Mouse (Mus musculus): ENCODE measurements around the gene Olfr1330. TPM values are rescaled to one million over a fixed set of nuclear protein-coding genes. Genes with fewer than 3 reads are reported as not detected.
"Not testable (repeated sequence)": the region's sequence is repeated elsewhere in the genome, so short reads cannot be mapped to it uniquely, and the experiment has no call there.

Olfr1330 gene
- not detected in 2 replicates for polyA plus RNA-seq (2015; fragmentation: Nextera tagmentation; extraction: Ambion mirVana)

DNA sequence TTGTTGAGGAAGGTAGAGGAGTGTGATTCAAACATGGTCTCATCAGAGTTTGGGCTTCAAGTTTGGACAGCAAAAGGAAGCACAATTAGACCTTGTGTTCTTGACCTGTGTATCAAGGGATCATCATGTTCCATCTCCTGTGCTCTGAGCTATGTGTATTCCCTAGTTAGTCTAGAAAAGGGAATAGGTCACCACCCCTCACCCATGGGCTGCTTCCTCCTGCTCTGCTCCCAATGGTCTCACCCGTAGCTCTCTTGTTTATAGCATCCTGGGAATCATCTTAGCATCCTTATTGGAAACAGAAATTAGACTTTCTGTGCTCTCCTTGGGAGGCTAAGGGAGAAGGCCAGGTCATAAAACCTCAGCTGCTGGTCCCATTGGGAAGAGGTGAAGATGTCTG is at the start of gene Olfr1330:
Gene Olfr1330, plus strand, starts transcription at position 301 of the 400 bp plus-strand sequence.
- WGBS, result 69% methylated on average over 1 of the region's 1 CpGs
- no peak for ATAC-seq (ENCODE audit: low FRiP score, low read depth)

DNA sequence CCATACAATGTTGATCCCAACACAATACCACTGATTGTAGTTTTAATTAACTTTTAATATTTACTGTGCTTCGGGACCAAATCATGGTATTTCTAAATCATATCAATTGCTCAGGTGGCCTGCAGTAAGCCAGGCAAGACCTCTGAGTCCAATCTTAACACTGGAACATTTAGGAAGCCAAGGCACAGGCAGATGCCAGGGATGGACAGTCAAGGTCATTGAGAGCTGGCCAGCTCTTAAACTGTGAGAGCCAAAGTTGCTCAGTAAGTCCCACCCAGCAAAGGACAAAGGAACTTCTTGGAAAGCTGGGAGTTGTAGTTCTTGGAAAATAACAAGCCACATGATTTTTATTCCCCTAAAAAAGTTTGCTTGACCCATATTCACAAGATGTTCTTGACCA is 26.6 kb upstream of the Olfr1330 start:
- no peak overlapping the region for H3K4me3 ChIP-seq
- H3K27me3 ChIP-seq, result no peaks in the 10 kb centered on the region
- no peaks in the 10 kb centered on the region for H3K9me3 ChIP-seq
- no peaks in the 10 kb centered on the region for H3K36me3 ChIP-seq
- WGBS, result 79% methylated on average over 1 of the region's 1 CpGs
- no peak for ATAC-seq (ENCODE audit: low FRiP score, low read depth)
- H3K27ac ChIP-seq, result no peak overlapping the region
- no peaks in the 10 kb centered on the region for H3K4me1 ChIP-seq
- H3K9ac ChIP-seq, result no peak overlapping the region
- H3K4me2 ChIP-seq (replicated peaks), result no peak overlapping the region

More for the DNA sequence above, at the start of gene Olfr1330:
- Histone ChIP-seq H3K9ac (no peak within 1 kb of the TSS), H3K4me1 (no peaks in the 10 kb centered on the region), H3K4me3 (no peak within 1 kb of the TSS), H3K36me3 (no peaks in the 10 kb centered on the region), H3K27ac (no peak within 1 kb of the TSS), H3K9me3 (no peaks in the 10 kb centered on the region), H3K27me3 (no peaks in the 10 kb centered on the region), H3K4me2 (replicated peaks) (no peak within 1 kb of the TSS)

DNA sequence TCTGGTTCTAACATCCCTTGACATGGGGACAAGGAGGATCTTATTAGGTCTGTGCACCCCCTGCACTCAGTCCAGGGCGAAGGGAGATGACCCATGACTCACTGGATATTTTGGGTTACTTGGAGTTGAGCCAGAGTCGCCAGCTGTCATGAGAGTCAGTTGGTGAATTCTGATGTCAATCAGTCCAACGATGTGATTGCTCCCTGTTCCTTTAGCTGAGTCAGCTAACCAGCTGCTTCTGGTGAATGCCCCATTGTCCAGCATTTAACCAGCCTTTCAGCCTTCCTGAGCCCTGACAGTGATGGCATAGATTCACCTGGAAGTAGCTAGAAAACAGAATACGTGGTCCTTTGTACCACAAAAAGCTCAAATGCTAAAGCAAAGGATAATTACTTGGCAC is 25.7 kb upstream of the Olfr1330 start:
- Histone ChIP-seq H3K9ac (no peak overlapping the region), H3K27me3 (no peaks in the 10 kb centered on the region), H3K9me3 (no peaks in the 10 kb centered on the region), H3K4me3 (no peak overlapping the region), H3K36me3 (no peaks in the 10 kb centered on the region), H3K4me1 (no peaks in the 10 kb centered on the region), H3K4me2 (replicated peaks) (no peak overlapping the region), H3K27ac (no peak overlapping the region)
- ATAC-seq (ENCODE audit: low FRiP score, low read depth), result no peak
- WGBS, result 70% methylated on average over 4 of the region's 4 CpGs

DNA sequence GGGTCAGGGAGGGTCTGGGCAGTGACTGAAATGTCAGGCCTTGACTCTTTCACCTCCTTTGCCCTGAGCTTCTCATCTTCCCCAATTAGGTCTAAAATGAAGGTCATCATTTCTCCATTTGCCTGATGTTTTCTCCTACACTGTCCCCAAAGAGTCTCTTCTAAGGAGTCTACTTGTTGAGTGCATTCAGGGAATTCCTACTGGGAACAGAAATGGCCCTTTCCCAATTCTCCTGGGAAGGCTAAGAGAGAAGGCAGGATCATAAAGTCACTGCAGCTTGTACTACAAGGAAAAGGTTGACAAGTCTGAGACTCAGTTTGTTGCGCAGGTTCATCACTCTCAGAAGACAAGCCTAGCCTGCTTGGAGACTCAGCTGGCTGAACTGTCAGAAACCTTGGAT is 24.0 kb upstream of the Olfr1330 start, which contains the start of gene Olfr1331:
Gene Olfr1331, plus strand, starts transcription at position 301 of the 400 bp plus-strand sequence.
- H3K4me3 ChIP-seq, result no peak within 1 kb of the TSS
- H3K4me1 ChIP-seq, result no peaks in the 10 kb centered on the region
- H3K4me2 ChIP-seq (replicated peaks), result no peak within 1 kb of the TSS
- 89% methylated on average over 1 of the region's 1 CpGs for WGBS
- no peak for ATAC-seq (ENCODE audit: low FRiP score, low read depth)
- no peaks in the 10 kb centered on the region for H3K27me3 ChIP-seq
- H3K9me3 ChIP-seq, result no peaks in the 10 kb centered on the region
- no peak within 1 kb of the TSS for H3K27ac ChIP-seq
- H3K9ac ChIP-seq, result no peak within 1 kb of the TSS
- H3K36me3 ChIP-seq, result no peaks in the 10 kb centered on the region

DNA sequence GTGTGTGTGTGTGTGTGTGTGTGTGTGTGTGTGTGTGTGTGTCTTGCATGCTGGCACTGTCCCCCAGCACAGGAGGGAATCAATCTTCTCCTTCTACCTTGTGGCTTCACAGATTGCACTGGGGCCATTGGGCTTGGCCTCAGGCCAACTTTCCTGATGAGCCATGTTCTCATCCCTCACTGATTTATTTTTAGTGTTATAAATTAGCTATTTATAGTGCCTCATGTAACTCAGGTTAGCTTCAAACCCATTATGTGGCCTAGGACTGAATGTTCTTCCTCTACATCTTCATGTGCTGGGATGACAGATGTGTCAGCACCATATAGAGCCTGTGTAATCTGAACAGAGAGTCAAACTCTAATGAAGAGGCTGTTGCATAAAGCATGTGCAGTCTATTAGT is 20.8 kb upstream of the Olfr1330 start:
- no peaks in the 10 kb centered on the region for H3K9me3 ChIP-seq
- no peaks in the 10 kb centered on the region for H3K4me1 ChIP-seq
- no peaks in the 10 kb centered on the region for H3K36me3 ChIP-seq
- H3K4me3 ChIP-seq, result no peak overlapping the region
- no peaks in the 10 kb centered on the region for H3K27me3 ChIP-seq
- no peak overlapping the region for H3K9ac ChIP-seq
- no peak overlapping the region for H3K27ac ChIP-seq
- no peak overlapping the region for H3K4me2 ChIP-seq (replicated peaks)
- ATAC-seq (ENCODE audit: low FRiP score, low read depth), result no peak

DNA sequence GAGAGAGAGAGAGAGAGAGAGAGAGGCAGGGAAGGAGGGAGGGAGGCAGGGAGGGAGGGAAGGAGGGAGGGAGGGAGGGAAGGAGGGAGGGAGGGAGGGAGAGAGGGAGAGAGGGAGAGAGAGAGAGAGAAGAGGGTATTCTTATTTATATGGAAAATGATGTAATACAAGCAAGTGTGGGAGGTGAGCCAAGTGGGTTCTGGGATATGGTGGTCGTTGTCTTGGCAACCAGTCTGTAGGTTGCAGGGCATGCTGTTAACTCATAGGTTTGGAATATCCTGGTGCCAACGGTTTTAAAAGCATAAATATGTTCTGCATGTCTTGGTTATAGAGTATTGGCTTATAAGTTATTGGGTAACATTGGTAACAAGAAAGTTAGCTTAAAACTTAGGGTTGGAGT is 13.6 kb downstream of the Olfr1330 start:
- no peak for ATAC-seq (ENCODE audit: low FRiP score, low read depth)
- H3K4me1 ChIP-seq, result no peaks in the 10 kb centered on the region
- H3K9me3 ChIP-seq, result no peaks in the 10 kb centered on the region
- H3K4me2 ChIP-seq (replicated peaks), result no peak overlapping the region
- no peak overlapping the region for H3K27ac ChIP-seq
- H3K27me3 ChIP-seq, result no peaks in the 10 kb centered on the region
- 57% methylated on average over 2 of the region's 2 CpGs for WGBS
- H3K36me3 ChIP-seq, result no peaks in the 10 kb centered on the region
- H3K4me3 ChIP-seq, result no peak overlapping the region
- no peak overlapping the region for H3K9ac ChIP-seq

DNA sequence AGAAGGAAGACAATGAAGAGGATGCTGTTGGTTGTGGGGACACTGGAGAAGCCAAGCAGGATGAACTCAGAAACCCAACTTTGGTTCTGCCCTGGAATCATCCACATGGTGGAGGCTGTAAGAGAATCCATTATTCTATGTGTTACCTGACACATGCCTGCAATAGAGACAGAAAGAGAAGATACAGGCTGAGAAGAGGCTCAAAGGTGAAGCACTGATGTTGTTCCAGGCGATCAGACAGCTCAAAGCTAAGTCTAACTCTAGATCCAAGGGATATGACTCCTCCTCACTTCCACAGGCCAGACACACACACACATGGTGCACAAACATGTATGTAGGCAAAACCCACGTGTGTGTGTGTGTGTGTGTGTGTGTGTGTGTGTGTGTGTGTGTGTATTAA is 29.0 kb downstream of the Olfr1330 start, which contains the start of gene Olfr1329:
Gene Olfr1329, minus strand, starts transcription at position 101 of the 400 bp plus-strand sequence.
- not testable (repeated sequence) for H3K9me3 ChIP-seq; H3K27me3 ChIP-seq; H3K27ac ChIP-seq; H3K4me3 ChIP-seq; H3K4me1 ChIP-seq; H3K9ac ChIP-seq; H3K4me2 ChIP-seq (replicated peaks); ATAC-seq (ENCODE audit: low FRiP score, low read depth); H3K36me3 ChIP-seq
- WGBS, result 64% methylated on average over 2 of the region's 2 CpGs

DNA sequence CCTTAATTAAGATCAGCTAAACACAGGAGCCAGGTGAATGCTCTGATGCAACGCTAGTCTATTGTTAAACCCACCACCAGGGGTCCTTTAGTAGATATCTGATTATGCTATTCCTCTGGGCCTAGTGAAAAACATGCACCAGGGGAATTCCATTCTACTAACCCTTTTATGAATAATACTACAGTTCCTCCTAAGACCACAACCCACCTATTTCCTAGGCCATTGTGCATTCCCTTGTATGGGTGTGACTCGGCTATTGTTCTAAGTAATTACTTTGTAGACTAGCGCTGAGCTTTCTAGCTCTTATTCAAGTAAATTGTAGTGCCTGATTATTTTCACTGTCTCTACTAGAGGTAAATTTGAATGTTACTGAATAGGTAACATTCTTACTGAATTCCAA is 42.9 kb downstream of the Olfr1330 start:
- ATAC-seq (ENCODE audit: low FRiP score, low read depth); H3K4me3 ChIP-seq; H3K4me1 ChIP-seq; H3K27ac ChIP-seq; H3K9me3 ChIP-seq; H3K9ac ChIP-seq; H3K4me2 ChIP-seq (replicated peaks); H3K27me3 ChIP-seq; H3K36me3 ChIP-seq: not testable (repeated sequence)
- 76% methylated on average over 3 of the region's 3 CpGs for WGBS

DNA sequence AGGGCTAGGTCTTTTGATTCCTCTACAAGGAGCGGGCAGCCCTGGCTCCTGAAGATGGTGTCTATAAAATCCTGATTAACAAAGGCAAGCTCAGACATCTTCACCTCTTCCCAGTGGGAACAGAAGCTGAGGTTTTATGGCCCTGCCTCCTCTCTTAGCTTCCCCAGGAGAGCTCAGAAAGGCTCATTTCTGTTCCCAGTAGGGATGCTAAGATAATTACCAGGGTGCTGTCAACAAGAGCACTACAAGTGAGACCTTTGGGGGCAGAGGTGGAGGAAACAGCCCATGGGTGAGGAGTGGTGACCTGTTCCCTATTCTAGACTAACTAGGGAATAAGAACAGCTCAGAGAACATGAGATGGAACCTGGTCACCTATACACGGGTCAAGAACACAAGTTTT is 50.1 kb downstream of the Olfr1330 start, which contains the start of gene Olfr1328:
Gene Olfr1328, minus strand, starts transcription at position 101 of the 400 bp plus-strand sequence.
- 64% methylated on average over 2 of the region's 2 CpGs for WGBS
- H3K27ac ChIP-seq, result no peak within 1 kb of the TSS

More for the DNA sequence above, 50.1 kb downstream of the Olfr1330 start, which contains the start of gene Olfr1328:
- H3K9me3 ChIP-seq, result no peaks in the 10 kb centered on the region
- no peaks in the 10 kb centered on the region for H3K27me3 ChIP-seq
- no peak within 1 kb of the TSS for H3K9ac ChIP-seq
- H3K36me3 ChIP-seq, result no peaks in the 10 kb centered on the region
- ATAC-seq (ENCODE audit: low FRiP score, low read depth), result no peak
- H3K4me2 ChIP-seq (replicated peaks), result no peak within 1 kb of the TSS
- H3K4me1 ChIP-seq, result no peaks in the 10 kb centered on the region
- H3K4me3 ChIP-seq, result no peak within 1 kb of the TSS

Other genes starting within 250 kb of the Olfr1330 start
- gene Olfr62, start 229.6 kb upstream of the Olfr1330 start, polyA plus RNA-seq (2015; fragmentation: Nextera tagmentation; extraction: Ambion mirVana), result not detected in 2 replicates
- gene Olfr1342, start 195.8 kb upstream of the Olfr1330 start, polyA plus RNA-seq (2015; fragmentation: Nextera tagmentation; extraction: Ambion mirVana), result 0.11 and 0.14 TPM in 2 replicates
- gene Olfr1341, start 185.1 kb upstream of the Olfr1330 start, polyA plus RNA-seq (2015; fragmentation: Nextera tagmentation; extraction: Ambion mirVana), result not detected in 2 replicates
- gene Olfr1340, start 168.5 kb upstream of the Olfr1330 start, polyA plus RNA-seq (2015; fragmentation: Nextera tagmentation; extraction: Ambion mirVana), result not detected in 2 replicates
- not detected in 2 replicates for gene Olfr1339, start 156.4 kb upstream of the Olfr1330 start, polyA plus RNA-seq (2015; fragmentation: Nextera tagmentation; extraction: Ambion mirVana)
- gene Olfr1338, start 129.9 kb upstream of the Olfr1330 start, polyA plus RNA-seq (2015; fragmentation: Nextera tagmentation; extraction: Ambion mirVana), result not detected in 2 replicates
- not detected in 2 replicates for gene Olfr1337, start 106.0 kb upstream of the Olfr1330 start, polyA plus RNA-seq (2015; fragmentation: Nextera tagmentation; extraction: Ambion mirVana)
- gene Olfr1335, start 78.7 kb upstream of the Olfr1330 start, polyA plus RNA-seq (2015; fragmentation: Nextera tagmentation; extraction: Ambion mirVana), result not detected in 2 replicates
- gene Olfr1333, start 52.3 kb upstream of the Olfr1330 start, polyA plus RNA-seq (2015; fragmentation: Nextera tagmentation; extraction: Ambion mirVana), result not detected in 2 replicates
- not detected in 2 replicates for gene Olfr1331, start 23.9 kb upstream of the Olfr1330 start, polyA plus RNA-seq (2015; fragmentation: Nextera tagmentation; extraction: Ambion mirVana)
- not detected in 2 replicates for gene Olfr1329, start 28.9 kb downstream of the Olfr1330 start, polyA plus RNA-seq (2015; fragmentation: Nextera tagmentation; extraction: Ambion mirVana)
- not detected in 2 replicates for gene Olfr1328, start 50.0 kb downstream of the Olfr1330 start, polyA plus RNA-seq (2015; fragmentation: Nextera tagmentation; extraction: Ambion mirVana)
- gene Lao1, start 73.0 kb downstream of the Olfr1330 start, polyA plus RNA-seq (2015; fragmentation: Nextera tagmentation; extraction: Ambion mirVana), result not detected in 2 replicates
- 101 and 112 TPM in 2 replicates for gene Slc2a1, start 220.1 kb downstream of the Olfr1330 start, polyA plus RNA-seq (2015; fragmentation: Nextera tagmentation; extraction: Ambion mirVana)